Mouse (Mus musculus): ENCODE data around the gene Lrrc66. TPM values are rescaled to one million over a fixed set of nuclear protein-coding genes. Genes with fewer than 3 reads are reported as not detected.

Gene Lrrc66
- total and polyA plus RNA-seq, 3 experiments, result 1.1 TPM; not detected in 1

GRCm38 (mm10) chr5:73669386-73669785 lies 37.1 kb upstream of the Lrrc66 start:
- H3K27ac ChIP-seq (ENCODE audit: control insufficient read depth, low read depth, low read length), result no peak overlapping the region
- H3K36me3 ChIP-seq (ENCODE audit: control insufficient read depth in 1 of 2, insufficient read depth in 2 of 2, low read length in 2 of 2), result no peaks in the 10 kb centered on the region
- H3K9ac ChIP-seq (ENCODE audit: control insufficient read depth, low read depth, low read length, poor library complexity, severe bottlenecking), result no peak overlapping the region
- H3K4me1 ChIP-seq (ENCODE audit: control insufficient read depth in 1 of 2, insufficient read depth in 2 of 2, low read length in 2 of 2), result no peaks in the 10 kb centered on the region
- peaks cover 0 to 6% of the 10 kb centered on the region in 2 experiments; a peak in 3 of 4 replicates for H3K27me3 ChIP-seq (ENCODE audit: control insufficient read depth in 1 of 2, insufficient read depth in 2 of 2, low read length in 2 of 2)
- no peaks in the 10 kb centered on the region for H3K79me2 ChIP-seq (ENCODE audit: control insufficient read depth, insufficient read depth, low read length, poor library complexity)
- H3K4me3 ChIP-seq (ENCODE audit: control insufficient read depth in 1 of 2, insufficient read depth in 1 of 2, low read depth in 2 of 2, low read length in 2 of 2), result no peak overlapping the region
- DNase-seq (ENCODE audit: low read depth, low spot score), result no peak
- H3K9me3 ChIP-seq (replicated peaks; ENCODE audit: insufficient read depth, low read length), result no peaks in the 10 kb centered on the region
- TF ChIP-seq TBP (IDR thresholded peaks at IDR 0.05; ENCODE audit: low read depth, low read length) (no peak), POLR2A (IDR thresholded peaks at IDR 0.05; ENCODE audit: control insufficient read depth in 1 of 2, insufficient read depth in 1 of 2, low read depth in 1 of 2, low read length in 2 of 2, poor library complexity in 1 of 2) (no peak), TCF12 (IDR thresholded peaks at IDR 0.05; ENCODE audit: low read depth, low read length) (no peak), UBTF (IDR thresholded peaks at IDR 0.05; ENCODE audit: borderline replicate concordance, insufficient read depth, low read depth, low read length) (no peak), KAT2A (conservative IDR thresholded peaks at IDR 0.05; ENCODE audit: low read depth, low read length) (no peak), HCFC1 (IDR thresholded peaks at IDR 0.05; ENCODE audit: low read depth, low read length) (no peak)

- Histone ChIP-seq H3K27ac (ENCODE audit: control insufficient read depth, low read depth, low read length) (no peak overlapping the region), H3K27me3 (ENCODE audit: control insufficient read depth in 1 of 2, insufficient read depth in 2 of 2, low read length in 2 of 2) (peaks cover 0 to 2% of the 10 kb centered on the region in 2 experiments; a peak in 1 of 4 replicates), H3K79me2 (ENCODE audit: control insufficient read depth, insufficient read depth, low read length, poor library complexity) (no peaks in the 10 kb centered on the region), H3K9ac (ENCODE audit: control insufficient read depth, low read depth, low read length, poor library complexity, severe bottlenecking) (no peak overlapping the region), H3K4me3 (ENCODE audit: control insufficient read depth in 1 of 2, insufficient read depth in 1 of 2, low read depth in 2 of 2, low read length in 2 of 2) (no peak overlapping the region), H3K4me1 (ENCODE audit: control insufficient read depth in 1 of 2, insufficient read depth in 2 of 2, low read length in 2 of 2) (no peaks in the 10 kb centered on the region), H3K9me3 (replicated peaks; ENCODE audit: insufficient read depth, low read length) (no peaks in the 10 kb centered on the region), H3K36me3 (ENCODE audit: control insufficient read depth in 1 of 2, insufficient read depth in 2 of 2, low read length in 2 of 2) (no peaks in the 10 kb centered on the region)
- TF ChIP-seq MAZ (IDR thresholded peaks at IDR 0.05; ENCODE audit: low read depth, low read length) (no peak), MAX (IDR thresholded peaks at IDR 0.05; ENCODE audit: low read length) (no peak), POLR2A (IDR thresholded peaks at IDR 0.05; ENCODE audit: control insufficient read depth in 1 of 2, insufficient read depth in 1 of 2, low read depth in 1 of 2, low read length in 2 of 2, poor library complexity in 1 of 2) (no peak), KAT2A (conservative IDR thresholded peaks at IDR 0.05; ENCODE audit: low read depth, low read length) (no peak), MEF2A (IDR thresholded peaks at IDR 0.05; ENCODE audit: extremely low read depth, insufficient replicate concordance, low read depth, low read length, poor library complexity, severe bottlenecking) (no peak), MAFK (IDR thresholded peaks at IDR 0.05; ENCODE audit: borderline replicate concordance, low read depth, low read length) (no peak), E2F4 (IDR thresholded peaks at IDR 0.05; ENCODE audit: borderline replicate concordance, low read depth, low read length) (no peak), TBP (IDR thresholded peaks at IDR 0.05; ENCODE audit: low read depth, low read length) (no peak), JUND (IDR thresholded peaks at IDR 0.05; ENCODE audit: low read depth, low read length) (no peak), NELFE (IDR thresholded peaks at IDR 0.05; ENCODE audit: low read depth, low read length) (no peak), TAL1 (IDR thresholded peaks at IDR 0.05; ENCODE audit: low read length) (no peak), USF1 (IDR thresholded peaks at IDR 0.05; ENCODE audit: low read depth, low read length) (no peak), GABPA (IDR thresholded peaks at IDR 0.05; ENCODE audit: low read depth, low read length) (no peak), ZMIZ1 (IDR thresholded peaks at IDR 0.05; ENCODE audit: low read depth, low read length) (no peak)
- DNase-seq (ENCODE audit: low read depth, low spot score), result no peak
Observed at GRCm38 (mm10) chr5:73667877-73668276, 35.6 kb upstream of the Lrrc66 start.
